Mouse (Mus musculus) embryonic stem cell, embryonic (primary cell): ENCODE results near the gene Nfatc3.

ENCODE experiments used
- CTCF ChIA-PET, 4 experiments: fragments of 300-600 bp in 2 of 4; fragments of 350-600 bp in 2 of 4; sonication (Branson Sonifier 250); formaldehyde crosslinking; loops; one replicate each; lab custom pipeline; 2022; ENCODE audit warnings: inconsistent platforms in 2 of 4; lab: Charles Lee
- POLR2A ChIA-PET, 4 experiments: fragments of 300-600 bp in 2 of 4; fragments of 350-600 bp in 2 of 4; sonication (Branson Sonifier 250); formaldehyde crosslinking; loops; one replicate each; lab custom pipeline; 2022; ENCODE audit warnings: antibody characterized with exemption in 4 of 4, inconsistent platforms in 1 of 4; lab: Charles Lee

Gene Nfatc3

DNA sequence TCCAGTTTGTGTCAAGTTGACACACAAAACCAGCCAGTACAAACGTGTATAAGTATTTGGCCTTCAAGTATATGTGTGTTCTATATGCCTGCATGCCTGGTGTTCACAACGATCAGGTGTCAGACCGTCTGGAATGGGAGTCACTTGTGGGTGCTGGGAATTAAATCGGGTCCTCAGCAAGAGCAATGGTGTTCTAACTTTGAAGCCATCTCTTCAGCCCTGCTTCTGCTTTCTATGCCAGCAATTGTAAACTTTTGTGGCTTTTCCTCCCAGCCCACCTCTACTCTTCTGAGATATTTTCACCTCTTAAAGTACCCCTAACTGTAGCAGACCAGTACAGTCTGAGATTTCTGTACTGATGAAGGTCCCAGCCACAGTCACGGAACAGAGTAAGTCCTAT is 81.6 kb downstream of the Nfatc3 start:
- CTCF ChIA-PET: interaction anchor here in 1 of 4 experiments (1.5 kb wide), 1 partner anchor 15 kb away, joined by 3 read pairs; no protein-coding TSS in a partner anchor
- POLR2A ChIA-PET: no interaction called here

DNA sequence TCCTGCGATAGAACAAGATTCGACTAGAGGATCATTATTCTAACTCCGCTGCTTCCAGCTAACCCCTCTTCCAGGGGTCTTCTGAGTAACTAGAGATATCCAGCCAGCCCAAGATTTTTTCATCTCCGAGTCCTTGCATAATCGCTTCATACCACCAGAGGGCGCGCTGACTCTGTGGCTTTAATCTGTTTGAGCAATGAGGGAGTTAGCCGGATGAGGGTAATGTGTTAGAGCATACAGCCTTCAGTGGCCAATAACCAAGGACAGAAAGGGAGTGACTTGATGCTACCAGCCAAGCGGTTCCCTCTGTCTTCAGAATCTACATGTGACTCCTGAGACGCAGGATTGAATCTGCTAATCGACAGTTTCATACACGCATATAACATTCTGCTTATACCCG is 82.1 kb downstream of the Nfatc3 start:
- CTCF ChIA-PET: interaction anchor here in 2 of 4 experiments (1.3 to 1.5 kb wide), 4 partner anchors 9 to 265 kb away, joined by 3 to 7 read pairs (median 3); partner anchors contain the start of gene Pla2g15 (in 1 of the 2)
- POLR2A ChIA-PET: interaction anchor here in 1 of 4 experiments (2.2 kb wide), 1 partner anchor 9 kb away, joined by 7 read pairs; the partner anchor contains the start of gene Pla2g15

DNA sequence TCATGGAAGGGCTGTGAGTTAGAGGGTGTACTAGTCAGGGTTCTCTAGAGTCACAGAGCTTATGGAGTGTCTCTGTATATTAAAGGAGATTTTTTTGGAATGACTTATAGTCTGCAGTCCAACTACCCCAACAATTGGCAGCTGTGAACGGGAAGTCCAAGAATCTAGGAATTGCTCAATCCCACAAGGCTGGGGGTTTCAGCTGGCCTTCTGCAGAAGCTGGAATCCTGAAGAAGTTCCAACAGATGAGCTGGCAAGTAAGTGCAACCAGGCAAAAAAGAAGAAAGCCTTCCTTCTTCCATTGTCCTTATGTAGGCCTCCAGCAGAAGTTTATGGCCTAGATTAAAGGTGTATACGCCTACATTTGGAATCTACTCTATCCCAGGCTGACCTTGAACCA is 86.7 kb downstream of the Nfatc3 start:
- CTCF ChIA-PET: interaction anchor here in 1 of 4 experiments (0.7 kb wide), 1 partner anchor 212 kb away, joined by 4 read pairs; no protein-coding TSS in a partner anchor
- POLR2A ChIA-PET: interaction anchor here in 2 of 4 experiments (1.1 to 1.2 kb wide), 2 partner anchors 9 to 66 kb away, joined by 3 read pairs; partner anchors contain the start of genes Esrp2 (in 1 of the 2), Prmt7 (in 1 of the 2) and Slc7a6os (in 1 of the 2)

DNA sequence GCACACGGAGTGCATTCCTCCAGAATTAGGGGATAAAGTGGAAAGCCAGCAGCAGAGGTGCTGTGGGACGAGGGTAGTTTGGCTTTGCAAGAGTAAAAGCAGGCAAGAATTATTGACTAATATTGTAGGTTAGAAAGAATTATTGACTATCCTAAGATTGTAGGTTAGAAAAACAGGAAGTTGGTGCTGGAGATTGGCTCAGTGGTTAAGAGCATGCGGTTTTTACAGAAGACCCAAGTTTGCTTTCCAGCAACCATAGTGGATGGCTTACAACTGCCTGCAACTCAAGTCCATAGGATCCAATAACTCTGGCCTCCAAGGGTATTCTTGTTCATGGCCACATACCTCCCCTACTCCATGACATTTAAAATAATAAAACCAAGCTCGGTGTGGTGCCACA is 87.4 kb downstream of the Nfatc3 start:
- CTCF ChIA-PET: no interaction called here

DNA sequence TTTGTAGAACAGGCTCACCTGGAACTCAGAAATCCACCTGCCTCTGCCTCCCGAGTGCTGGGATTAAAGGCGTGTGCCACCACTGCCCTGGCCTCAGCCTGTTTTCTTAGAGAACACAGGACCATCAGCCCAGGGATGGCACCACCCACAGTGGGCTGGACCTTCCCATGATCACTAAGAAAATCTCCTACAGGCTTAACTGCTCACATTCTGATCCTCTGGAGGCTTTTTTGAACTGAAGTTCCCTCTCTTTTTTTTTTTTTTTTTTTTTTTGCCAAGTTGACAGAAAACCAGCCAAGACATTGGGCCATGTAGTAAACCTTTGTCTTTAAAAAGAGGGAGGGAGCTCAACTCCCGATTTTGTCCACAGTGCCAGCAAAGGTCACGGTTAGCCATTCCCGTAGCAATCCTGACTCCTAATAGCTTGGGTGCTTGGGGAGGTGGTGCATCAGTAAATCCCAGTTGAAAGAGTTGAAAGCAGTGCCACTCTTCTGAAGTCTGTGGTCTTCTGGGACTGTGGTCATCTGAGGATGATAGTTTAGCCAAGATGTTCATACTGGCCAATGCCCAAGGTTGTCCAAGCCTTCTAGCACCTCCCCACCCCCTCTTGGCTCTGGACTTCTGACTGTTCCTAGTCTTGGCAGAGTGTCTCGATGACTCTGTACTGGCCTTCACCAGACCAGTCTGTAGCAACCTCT is 89.4 kb downstream of the Nfatc3 start:
- CTCF ChIA-PET: interaction anchor here in 3 of 4 experiments (0.6 to 1.0 kb wide), 7 partner anchors 15 to 1424 kb away, joined by 3 to 10 read pairs (median 4); no protein-coding TSS in a partner anchor

More for the DNA sequence above, 87.4 kb downstream of the Nfatc3 start:
- POLR2A ChIA-PET: no interaction called here

DNA sequence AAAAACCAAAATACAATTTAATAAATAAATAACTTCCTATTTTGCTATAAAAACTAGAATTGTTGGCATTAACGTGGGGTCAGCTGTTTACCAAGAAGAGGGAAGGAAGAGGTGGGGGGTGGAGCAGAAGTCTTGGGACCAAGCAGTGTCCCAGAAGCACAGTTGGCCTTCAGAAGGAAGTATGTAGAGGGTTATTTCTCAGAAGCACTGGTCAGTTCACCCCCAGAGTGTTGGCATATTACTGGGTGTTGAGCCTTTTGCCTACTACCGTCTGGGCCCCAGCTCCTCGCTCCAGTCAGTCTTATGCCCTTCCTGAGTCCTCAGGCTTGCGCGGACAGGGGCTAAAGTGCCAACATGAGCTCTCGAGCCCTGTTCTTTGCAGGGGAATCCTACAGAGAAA is 90.4 kb downstream of the Nfatc3 start:
- POLR2A ChIA-PET: interaction anchor here in 2 of 4 experiments (0.6 to 3.2 kb wide), 15 partner anchors 7 to 289 kb away, joined by 3 to 15 read pairs (median 5); partner anchors contain the start of genes Esrp2 (in 2 of the 2), Nutf2 (in 1 of the 2), Pskh1 (in 1 of the 2) and Slc7a6 (in 1 of the 2)
- CTCF ChIA-PET: interaction anchor here in 3 of 4 experiments (1.1 to 2.0 kb wide), 5 partner anchors 14 to 266 kb away, joined by 3 to 8 read pairs (median 3); partner anchors contain the start of gene Zfp90 (in 1 of the 3)

More for the DNA sequence above, 89.4 kb downstream of the Nfatc3 start:
- POLR2A ChIA-PET: interaction anchor here in 2 of 4 experiments (0.7 to 3.2 kb wide), 7 partner anchors 9 to 368 kb away, joined by 3 to 15 read pairs (median 4); partner anchors contain the start of gene Esrp2 (in 1 of the 2)

DNA sequence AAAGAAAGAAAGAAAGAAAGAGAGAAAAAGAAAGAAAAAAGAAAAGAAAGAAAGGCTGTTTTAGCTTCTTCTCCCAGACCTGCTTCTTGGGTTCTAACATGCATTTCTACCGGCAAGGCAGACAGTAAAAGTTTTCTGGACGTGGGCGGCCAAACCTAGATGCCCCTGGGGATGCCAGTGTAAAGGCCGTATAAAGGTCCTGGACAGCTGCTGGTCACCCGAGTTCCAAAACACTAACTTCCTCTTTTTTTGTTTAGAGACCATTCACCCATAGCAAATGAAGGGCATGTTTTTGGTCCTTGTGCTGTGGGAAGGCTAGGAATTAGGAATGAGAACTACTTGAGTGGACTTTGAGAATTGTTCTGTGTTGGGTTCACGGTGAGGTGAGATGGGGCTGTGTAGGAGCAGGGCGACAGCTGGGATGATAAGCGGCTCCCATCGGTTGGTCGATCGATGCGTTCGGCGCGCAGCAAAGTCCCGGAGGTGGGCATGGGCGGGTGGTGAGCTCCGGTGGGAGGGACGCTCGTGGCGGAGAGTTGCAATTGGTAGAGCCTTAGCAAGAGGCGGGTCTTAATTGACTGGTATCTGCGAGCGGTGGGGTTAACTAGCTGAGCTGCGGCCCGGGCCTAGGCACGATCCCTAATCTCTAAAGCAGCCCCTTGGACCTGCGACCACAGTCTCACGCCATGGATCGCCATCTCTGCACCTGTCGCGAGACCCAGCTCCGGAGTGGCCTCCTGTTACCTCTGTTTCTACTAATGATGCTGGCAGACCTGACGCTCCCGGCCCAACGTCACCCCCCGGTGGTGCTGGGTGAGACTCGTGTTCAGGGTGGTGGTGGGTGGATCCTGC is 91.4 kb downstream of the Nfatc3 start, which contains the start of gene Pla2g15:
TSS of gene Pla2g15 (plus strand) at position 599 of the 852 bp plus-strand sequence.
- ChIA-PET POLR2A (interaction anchor here (0.6 to 3.2 kb wide), 48 partner anchors 8 to 939 kb away, joined by 3 to 21 read pairs (median 4); partner anchors contain the start of genes Prmt7 (in 3 of the 4), Slc7a6os (in 3 of the 4), Esrp2 (in 2 of the 4) and Slc7a6 (in 2 of the 4)), CTCF (interaction anchor here (0.6 to 2.0 kb wide), 11 partner anchors 8 to 847 kb away, joined by 3 to 11 read pairs (median 4); partner anchors contain the start of gene Zfp90 (in 1 of the 4))

DNA sequence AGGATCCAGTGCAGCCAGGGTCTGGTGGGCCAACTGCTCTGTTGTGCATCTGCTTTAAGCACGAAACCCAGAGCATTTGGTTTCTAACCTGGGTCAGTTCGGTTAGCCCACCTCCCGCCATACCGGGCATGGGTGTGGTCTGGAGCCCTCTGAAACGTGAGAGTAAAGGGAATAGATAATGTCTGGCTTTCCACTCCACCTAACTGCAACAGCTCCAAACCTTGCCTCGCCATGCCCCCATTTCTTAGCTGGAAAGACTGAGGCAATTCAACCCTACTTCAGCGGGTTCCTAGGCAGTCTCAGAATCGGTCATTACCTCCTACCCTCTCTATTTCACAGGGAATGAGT is 92.0 kb downstream of the Nfatc3 start:
- CTCF ChIA-PET: interaction anchor here in 2 of 4 experiments (0.9 to 2.0 kb wide), 8 partner anchors 9 to 385 kb away, joined by 3 to 11 read pairs (median 4); partner anchors contain the start of gene Zfp90 (in 1 of the 2)
- POLR2A ChIA-PET: interaction anchor here (0.7 to 3.2 kb wide), 43 partner anchors 8 to 898 kb away, joined by 3 to 21 read pairs (median 4); partner anchors contain the start of genes Prmt7 (in 3 of the 4), Slc7a6os (in 3 of the 4), Esrp2 (in 2 of the 4) and Slc7a6 (in 2 of the 4)

DNA sequence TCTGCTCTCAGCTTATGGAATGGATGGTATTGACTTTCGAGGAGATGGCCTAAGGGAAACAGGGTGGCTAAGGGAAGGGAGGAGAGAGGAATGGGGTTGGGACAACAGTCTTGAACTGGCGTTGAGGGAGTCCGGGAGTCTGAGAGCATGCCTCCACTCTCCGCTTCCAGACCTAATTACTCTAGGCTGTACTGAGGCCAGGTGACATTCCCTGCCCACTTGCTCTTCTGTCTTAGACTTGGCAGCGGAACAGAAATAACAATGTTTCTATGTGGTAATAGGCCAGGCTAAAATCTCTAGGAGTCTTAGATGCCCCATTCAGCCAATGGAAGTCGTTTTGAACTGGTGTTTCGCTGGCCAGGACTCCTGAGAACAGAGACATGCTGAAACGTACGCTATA is 92.4 kb downstream of the Nfatc3 start:
- CTCF ChIA-PET: interaction anchor here in 1 of 4 experiments (1.6 kb wide), 1 partner anchor 15 kb away, joined by 11 read pairs; no protein-coding TSS in a partner anchor
- POLR2A ChIA-PET: interaction anchor here in 3 of 4 experiments (1.0 to 2.8 kb wide), 9 partner anchors 9 to 181 kb away, joined by 3 to 21 read pairs (median 7); partner anchors contain the start of genes Esrp2 (in 1 of the 3), Prmt7 (in 1 of the 3), Slc7a6 (in 1 of the 3) and Slc7a6os (in 1 of the 3)

DNA sequence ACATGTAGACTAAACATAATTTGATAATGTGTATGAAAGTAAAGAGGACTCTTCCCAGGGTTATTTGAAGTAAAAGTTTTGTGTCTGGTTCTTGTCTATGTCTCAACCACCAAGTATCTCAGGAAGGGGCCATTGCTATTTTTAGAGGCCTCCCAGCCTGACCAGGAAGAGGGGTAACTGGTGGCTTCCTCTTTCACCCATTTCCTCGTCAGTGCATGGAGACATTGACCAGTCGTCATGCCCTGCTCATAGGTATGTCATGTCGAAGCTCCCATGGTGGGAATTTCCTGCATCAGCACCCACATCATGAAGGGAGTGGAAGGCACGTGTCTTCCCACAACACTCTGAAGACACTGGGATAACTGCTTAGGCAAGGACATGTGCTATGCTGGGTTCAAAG is 94.2 kb downstream of the Nfatc3 start:
- ChIA-PET CTCF (interaction anchor here in 1 of 4 experiments (0.7 kb wide), 1 partner anchor 101 kb away, joined by 3 read pairs; no protein-coding TSS in a partner anchor), POLR2A (interaction anchor here in 1 of 4 experiments (0.6 kb wide), 1 partner anchor 12 kb away, joined by 3 read pairs; no protein-coding TSS in a partner anchor)

DNA sequence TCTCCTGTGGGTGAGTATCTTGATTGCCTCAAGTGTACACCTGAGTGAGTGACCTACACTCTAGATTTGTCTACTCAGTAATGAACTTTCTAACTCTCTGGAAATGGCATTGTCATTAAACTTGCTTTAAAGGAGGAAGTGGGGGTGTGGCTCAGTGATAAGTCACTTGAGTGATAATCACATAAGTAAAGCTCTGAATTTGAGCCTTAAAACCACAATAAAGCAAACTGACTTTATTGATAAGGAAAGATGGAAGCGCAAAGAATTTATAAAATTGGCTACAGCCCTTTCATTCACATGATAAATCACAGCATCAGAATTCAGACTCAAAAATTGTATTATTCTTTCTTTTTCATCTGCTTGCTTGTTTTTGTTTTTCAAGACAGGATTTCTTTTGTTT is 98.8 kb downstream of the Nfatc3 start:
- POLR2A ChIA-PET: no interaction called here

DNA sequence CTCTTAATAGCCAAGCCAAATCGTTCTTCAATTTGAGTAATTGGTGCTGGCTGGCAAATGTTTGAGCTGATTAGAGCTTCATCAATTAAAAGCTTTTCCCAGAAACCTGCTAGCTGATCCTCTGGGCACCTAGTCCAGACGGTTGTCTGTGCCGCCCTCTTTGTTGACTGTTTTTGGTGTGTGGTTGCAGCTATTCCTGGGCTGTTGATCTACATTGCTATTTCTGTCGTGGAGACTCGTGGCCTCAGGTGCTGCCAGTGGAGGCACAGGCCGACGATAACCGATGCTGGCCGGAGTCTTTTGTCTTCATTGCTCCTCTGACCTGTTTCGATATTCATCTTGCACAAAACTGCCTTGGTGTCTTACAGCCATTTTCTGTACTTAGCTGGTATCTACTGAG is 99.7 kb downstream of the Nfatc3 start:
- CTCF ChIA-PET: interaction anchor here in 1 of 4 experiments (0.6 kb wide), 1 partner anchor 376 kb away, joined by 3 read pairs; no protein-coding TSS in a partner anchor
- POLR2A ChIA-PET: interaction anchor here in 2 of 4 experiments (0.6 to 1.3 kb wide), 2 partner anchors 8 to 19 kb away, joined by 3 to 4 read pairs; partner anchors contain the start of gene Pla2g15 (in 1 of the 2)

More for the DNA sequence above, 98.8 kb downstream of the Nfatc3 start:
- CTCF ChIA-PET: interaction anchor here in 1 of 4 experiments (0.6 to 0.7 kb wide), 2 partner anchors 227 to 875 kb away, joined by 3 to 6 read pairs; no protein-coding TSS in a partner anchor

DNA sequence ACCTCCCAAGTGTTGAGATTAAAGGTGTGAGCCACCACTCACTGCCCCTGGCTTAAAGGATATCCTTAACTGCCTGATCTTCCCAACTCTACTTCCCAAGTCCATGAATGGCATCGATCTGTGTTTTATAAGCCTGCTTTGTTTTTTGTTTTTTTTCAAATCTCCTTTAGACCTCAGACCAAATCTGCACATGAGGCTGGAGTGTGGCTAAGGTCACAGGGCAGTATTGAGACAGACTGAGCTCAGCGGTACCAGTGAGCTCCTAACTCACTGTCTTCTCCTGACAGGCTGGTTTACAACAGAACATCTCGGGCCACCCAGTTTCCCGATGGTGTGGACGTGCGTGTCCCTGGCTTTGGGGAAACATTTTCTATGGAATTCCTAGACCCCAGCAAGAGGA is 101.2 kb downstream of the Nfatc3 start:
- POLR2A ChIA-PET: interaction anchor here in 3 of 4 experiments (0.9 to 1.5 kb wide), 8 partner anchors 8 to 101 kb away, joined by 3 to 4 read pairs (median 3); partner anchors contain the start of genes Pla2g15 (in 2 of the 3) and Nfatc3 (in 1 of the 3)
- CTCF ChIA-PET: interaction anchor here in 2 of 4 experiments (0.6 to 1.1 kb wide), 3 partner anchors 9 to 187 kb away, joined by 3 read pairs; partner anchors contain the start of gene Slc7a6 (in 1 of the 2)

DNA sequence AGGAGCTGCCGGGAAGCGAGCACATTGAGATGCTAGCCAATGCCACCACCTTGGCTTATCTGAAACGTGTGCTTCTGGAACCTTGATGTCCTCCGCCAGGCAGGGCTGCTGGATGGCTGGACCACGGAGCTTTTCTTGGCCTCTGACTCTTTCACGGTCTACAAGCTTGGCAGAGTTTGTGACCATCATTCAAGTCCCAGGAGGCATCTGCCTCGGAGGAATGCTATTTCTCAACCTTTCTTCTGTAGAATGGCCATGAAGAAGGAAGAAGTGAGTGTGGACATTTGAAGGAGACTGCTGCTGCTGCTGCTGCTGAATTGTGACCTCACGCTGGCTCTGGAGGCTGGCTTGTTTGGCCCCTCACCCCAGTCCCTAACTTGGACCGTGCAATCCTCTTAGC is 104.6 kb downstream of the Nfatc3 start:
- ChIA-PET POLR2A (interaction anchor here in 3 of 4 experiments (0.6 to 3.8 kb wide), 7 partner anchors 9 to 64 kb away, joined by 3 to 15 read pairs (median 7); partner anchors contain the start of gene Pla2g15 (in 2 of the 3)), CTCF (interaction anchor here in 2 of 4 experiments (0.6 to 0.9 kb wide), 2 partner anchors 14 to 16 kb away, joined by 3 to 4 read pairs; partner anchors contain the start of gene Pla2g15 (in 1 of the 2))

DNA sequence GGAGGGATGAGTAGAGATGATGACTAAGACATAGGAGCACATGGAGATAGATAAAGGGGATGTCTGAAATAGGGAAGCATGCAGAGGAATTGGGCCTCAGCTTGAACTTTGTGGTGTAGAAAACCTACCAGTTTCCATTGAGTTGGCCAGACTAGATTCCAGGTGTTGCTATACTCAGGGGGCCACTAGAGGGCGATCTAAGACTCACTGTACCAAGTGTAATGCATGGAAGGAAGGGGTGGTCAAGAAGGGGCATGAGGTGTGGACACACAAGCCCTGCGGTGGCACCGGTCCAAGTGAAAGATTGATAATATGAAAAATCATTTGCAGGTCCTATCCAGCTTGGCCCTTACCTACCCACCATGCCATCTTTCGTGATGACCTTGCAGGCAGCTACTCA is 106.8 kb downstream of the Nfatc3 start:
- POLR2A ChIA-PET: interaction anchor here in 2 of 4 experiments (1.1 to 2.5 kb wide), 7 partner anchors 15 to 62 kb away, joined by 3 to 11 read pairs (median 10); partner anchors contain the start of gene Pla2g15 (in 2 of the 2)
- CTCF ChIA-PET: interaction anchor here (0.6 to 2.3 kb wide), 26 partner anchors 10 to 828 kb away, joined by 3 to 15 read pairs (median 3); partner anchors contain the start of genes Pla2g15 (in 2 of the 4), Esrp2 (in 1 of the 4), Pskh1 (in 1 of the 4) and Zfp90 (in 1 of the 4)
